In genomic region chr6:120466609-120467329, GRCm38 (mm10) we compare ENCODE assay signal across 9 mouse cellular contexts. TPM values are rescaled to one million over a fixed set of nuclear protein-coding genes. Genes with fewer than 3 reads are reported as not detected.
A peak's percentile ranks its signal among the peaks of the same experiment; 100 is the strongest.
DNase-seq lines count a peak whose midpoint lies in the region; ATAC-seq and TF ChIP-seq lines count a peak whose summit lies in the region.
"Had no signal": no experiment of that assay in that cellular context is flagged by ENCODE, and none has a peak within 500 bp of the region (broad histone marks: within the 10 kb centered on the region; RNA-seq: fewer than 3 reads in every experiment).

No protein-coding gene starts in this region.

- H3K9ac ChIP-seq in liver, postnatal 0 days (replicated peaks) = no peak overlapping the region; the same call in 1 of the 2 replicates
- H3K9ac ChIP-seq: lung, embryonic 14.5 days had no signal

- peak overlapping the region; percentile 88 for H3K27ac ChIP-seq in bone marrow, adult 2 months (ENCODE audit: control insufficient read depth, insufficient read depth, low read depth, low read length, poor library complexity)
- H3K27ac ChIP-seq in liver, postnatal 0 days (ENCODE audit: low read depth) = peak overlapping the region; percentile 86
- no peak overlapping the region for H3K27ac ChIP-seq in limb, embryonic 10.5 days

- peak overlapping the region; percentile 52 for H3K4me3 ChIP-seq in bone marrow, adult 2 months (replicated peaks; ENCODE audit: control insufficient read depth, low read depth, low read length)
- H3K4me3 ChIP-seq in liver, postnatal 0 days (ENCODE audit: low read depth, low read length) = peak overlapping the region; percentile 7; the same call in 1 of the 2 replicates
- H3K4me3 ChIP-seq in limb, embryonic 10.5 days = no peak overlapping the region

- peak; percentile 64 for TF ChIP-seq EP300 in liver, postnatal 0 days (IDR thresholded peaks at IDR 0.05; ENCODE audit: low read depth)

- TF ChIP-seq POLR2A in bone marrow, adult 2 months (IDR thresholded peaks at IDR 0.05; ENCODE audit: borderline replicate concordance, control insufficient read depth, low read depth, low read length) = no peak

- no peak for TF ChIP-seq CTCF in bone marrow, adult 2 months (IDR thresholded peaks at IDR 0.05; ENCODE audit: control insufficient read depth, insufficient read depth, low read length)
- TF ChIP-seq CTCF in liver, postnatal 0 days (IDR thresholded peaks at IDR 0.05; ENCODE audit: low read depth) = peak; percentile 32

- DNase-seq in layer of hippocampus, adult 9-11 months = peak; percentile 81
- DNase-seq in layer of hippocampus, postnatal 25 days (ENCODE audit: extremely low spot score in 1 of 2, low spot score in 1 of 2) = no peak
- DNase-seq in liver, postnatal 0 days = peak; percentile 53
- peak; percentile 72 for DNase-seq in thymus, postnatal 10 days (ENCODE audit: low spot score in 2 of 2)
- DNase-seq in limb, embryonic 10.5 days (ENCODE audit: low spot score) = no peak
- DNase-seq in adrenal gland, adult 18-20 months (ENCODE audit: low spot score in 2 of 2) = no peak
- DNase-seq: lung, embryonic 14.5 days had no signal

- H3K9me3 ChIP-seq in liver, postnatal 0 days (ENCODE audit: low read length) = no peaks in the 10 kb centered on the region
- no peaks in the 10 kb centered on the region for H3K9me3 ChIP-seq in limb, embryonic 10.5 days (replicated peaks)

- peak; percentile 16; the same call in 1 of the 2 replicates for ATAC-seq in liver, postnatal 0 days
- ATAC-seq in cerebellum, adult (ENCODE audit: insufficient number of reproducible peaks, low FRiP score, low TSS enrichment) = no peak

- H3K27me3 ChIP-seq in liver, postnatal 0 days (ENCODE audit: insufficient read depth, low read length) = no peaks in the 10 kb centered on the region
- H3K27me3 ChIP-seq in limb, embryonic 10.5 days (ENCODE audit: low read depth, poor library complexity, severe bottlenecking) = peaks cover 39% of the 10 kb centered on the region

- under 1% methylated on average over 10 of the region's 10 CpGs for WGBS in bone marrow, adult 2 months
- 24% methylated on average over 10 of the region's 10 CpGs for WGBS in liver, postnatal 0 days (ENCODE audit: insufficient replicate concordance)
- 74% methylated on average over 10 of the region's 10 CpGs for WGBS in limb, embryonic 10.5 days

- peak overlapping the region; percentile 54 for H3K4me2 ChIP-seq in liver, postnatal 0 days (ENCODE audit: low read depth, low read length)
- H3K4me2 ChIP-seq: lung, embryonic 14.5 days had no signal

- H3K4me1 ChIP-seq in bone marrow, adult 2 months (ENCODE audit: control insufficient read depth, insufficient read depth, low read length) = peaks cover 12% of the 10 kb centered on the region; the same call in 1 of the 2 replicates
- H3K4me1 ChIP-seq in liver, postnatal 0 days (ENCODE audit: insufficient read depth) = peaks cover 61% of the 10 kb centered on the region
- H3K4me1 ChIP-seq in limb, embryonic 10.5 days = peaks cover 16% of the 10 kb centered on the region

- no peaks in the 10 kb centered on the region for H3K36me3 ChIP-seq in liver, postnatal 0 days (replicated peaks; ENCODE audit: insufficient read depth, low read length)
- H3K36me3 ChIP-seq in limb, embryonic 10.5 days = no peaks in the 10 kb centered on the region

RNA-seq across cellular contexts. Expression of gene Il17ra, which starts 3.7 kb away (rescaled TPM):
- 1 to 10 TPM; 4.1 to 7.2 TPM for total RNA-seq in layer of hippocampus, postnatal 25 days (2021)
- polyA plus RNA-seq in bone marrow, adult 2 months (2011; ENCODE audit: insufficient read depth, insufficient read length, low replicate concordance, missing spikeins) = 31.9 and 57.8 TPM in 2 replicates
- polyA plus RNA-seq in liver, postnatal 0 days (2015; fragmentation: Nextera tagmentation; extraction: Ambion mirVana) = 9.4 and 10.6 TPM in 2 replicates
- 2.8 and 3.0 TPM in 2 replicates for polyA plus RNA-seq in limb, embryonic 10.5 days (2016; fragmentation: Nextera tagmentation; extraction: Ambion mirVana)
- total RNA-seq in adrenal gland, adult 18-20 months (2021) = 10 to 100 TPM in 1 of 2 experiments, 1 to 10 TPM in 1; 8.5 to 10.3 TPM

RNA-seq across cellular contexts. Expression of gene Tmem121b, which starts 26.8 kb away (rescaled TPM):
- total RNA-seq in layer of hippocampus, postnatal 25 days (2021) = 10 to 100 TPM; 44.8 to 45.3 TPM
- polyA plus RNA-seq in bone marrow, adult 2 months (2011; ENCODE audit: insufficient read depth, insufficient read length, low replicate concordance, missing spikeins) = not detected in 2 replicates
- polyA plus RNA-seq in liver, postnatal 0 days (2015; fragmentation: Nextera tagmentation; extraction: Ambion mirVana) = not detected in 2 replicates
- polyA plus RNA-seq in limb, embryonic 10.5 days (2016; fragmentation: Nextera tagmentation; extraction: Ambion mirVana) = 0.10 and 0.18 TPM in 2 replicates
- total RNA-seq in adrenal gland, adult 18-20 months (2021) = under 1 TPM in 1 of 2 experiments, not detected in 1; 0.10 TPM

Comparison
In these comparisons a context has a peak if more than half of its experiments do, and no peak if none do; other contexts are left out.
1. DNase-seq: peak in layer of hippocampus, adult 9-11 months (single experiment), liver, postnatal 0 days (single experiment) and thymus, postnatal 10 days (2 of 2); none in layer of hippocampus, postnatal 25 days (0 of 2), limb, embryonic 10.5 days (single experiment) and adrenal gland, adult 18-20 months (0 of 2).